Mouse (Mus musculus) liver, embryonic 11.5 days (tissue): ENCODE measurements around the gene Ermard. TPM values are rescaled to one million over a fixed set of nuclear protein-coding genes. Genes with fewer than 3 reads are reported as not detected.

Experiments used
- ATAC-seq: fragments of 200-750 bp; cut with Nextera tagmentation; replicated peaks from 2 replicates; pipeline ENCODE4 v1.8.0; 2017; ENCODE audit warnings: moderate number of reproducible peaks, mild to moderate bottlenecking, moderate TSS enrichment, moderate library complexity; ENCODE audit not compliant: low FRiP score
- DNase-seq: peaks from one replicate; pipeline ENCODE4 v3.0.0-alpha.2; 2017; ENCODE audit warnings: low spot score
- H3K27ac ChIP-seq: fragments of 300-500 bp; sonication (generic); 2 replicates; pipeline ENCODE4 v1.5.1; 2014; ENCODE audit warnings: mild to moderate bottlenecking, low read depth, low read length, control low read depth
- H3K27me3 ChIP-seq: fragments of 300-500 bp; sonication (generic); replicated peaks from 2 replicates; pipeline ENCODE4 v1.6.1; 2014; ENCODE audit warnings: low read length, mixed read lengths; ENCODE audit not compliant: control insufficient read depth, insufficient read depth
- H3K36me3 ChIP-seq: fragments of 300-500 bp; sonication (generic); 2 replicates; pipeline ENCODE4 v1.6.1; 2014; ENCODE audit warnings: mild to moderate bottlenecking, low read length, moderate library complexity, mixed read lengths; ENCODE audit not compliant: control insufficient read depth, insufficient read depth
- H3K4me1 ChIP-seq: fragments of 300-500 bp; sonication (generic); replicated peaks from 2 replicates; pipeline ENCODE4 v1.6.1; 2014; ENCODE audit warnings: low read length, mixed read lengths; ENCODE audit not compliant: control insufficient read depth, insufficient read depth
- H3K4me2 ChIP-seq: fragments of 300-500 bp; sonication (generic); 2 replicates; pipeline ENCODE4 v1.6.1; 2014; ENCODE audit warnings: mild to moderate bottlenecking, control low read depth, moderate library complexity
- H3K4me3 ChIP-seq: fragments of 300-500 bp; sonication (generic); 2 replicates; pipeline ENCODE4 v1.5.1; 2014; ENCODE audit warnings: low read depth, low read length, control low read depth
- H3K9ac ChIP-seq: fragments of 300-500 bp; sonication (generic); 2 replicates; pipeline ENCODE4 v1.6.1; 2014; ENCODE audit warnings: low read depth, low read length, control low read depth
- H3K9me3 ChIP-seq: fragments of 300-500 bp; sonication (generic); 2 replicates; pipeline ENCODE4 v1.6.1; 2016; ENCODE audit warnings: low read length, inconsistent platforms, mixed read lengths; ENCODE audit not compliant: control insufficient read depth
- WGBS: fragments of 180-500 bp; shearing (Covaris S2); extraction: QIAGEN DNeasy Blood & Tissue Kit; methylation state at CpG from one replicate; pipeline ENCODE4 v1.1.7; 2014; 5-methylcytosine and 5-hydroxymethylcytosine counted together
- polyA plus RNA-seq: library from polyadenylated mRNA; unstranded; fragments of >200 nt; fragmentation: Nextera tagmentation; extraction: Ambion mirVana; gene quantifications from 2 replicates; pipeline ENCODE4 v1.2.1, GENCODE M21; 2014

The Ermard gene
- polyA plus RNA-seq, 1 experiment from 2014 or later = 73.1 TPM

DNA sequence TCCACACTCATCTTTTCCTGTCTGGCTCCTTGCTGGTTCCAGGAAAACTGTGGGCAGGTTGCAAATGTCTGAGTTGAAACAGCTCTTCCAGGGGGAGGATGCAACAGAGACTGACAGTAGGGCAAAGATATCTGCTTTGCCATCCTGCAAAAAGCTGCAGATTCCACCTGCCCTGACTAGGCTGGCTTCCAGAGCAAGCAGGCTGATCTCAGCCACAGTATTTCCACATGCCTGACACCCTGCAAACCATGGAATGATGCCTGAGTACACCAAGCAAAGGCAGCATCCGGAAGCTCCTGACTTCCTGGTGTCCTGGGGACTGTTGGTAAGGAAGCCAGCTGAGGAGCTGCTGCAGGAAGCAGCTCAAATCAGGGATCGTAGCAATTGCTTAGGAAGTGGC, 28.1 kb downstream of the Ermard start:
- no peaks in the 10 kb centered on the region for H3K9me3 ChIP-seq
- H3K9ac ChIP-seq = no peak overlapping the region
- H3K36me3 ChIP-seq = no peaks in the 10 kb centered on the region
- no peak overlapping the region for H3K27ac ChIP-seq
- peaks cover 6% of the 10 kb centered on the region; the same call in 1 of the 2 replicates for H3K4me1 ChIP-seq
- no peaks in the 10 kb centered on the region for H3K27me3 ChIP-seq
- 49% methylated on average over 2 of the region's 2 CpGs for WGBS
- no peak overlapping the region for H3K4me3 ChIP-seq
- DNase-seq = peak; percentile 31
- no peak for ATAC-seq
- no peak overlapping the region for H3K4me2 ChIP-seq

DNA sequence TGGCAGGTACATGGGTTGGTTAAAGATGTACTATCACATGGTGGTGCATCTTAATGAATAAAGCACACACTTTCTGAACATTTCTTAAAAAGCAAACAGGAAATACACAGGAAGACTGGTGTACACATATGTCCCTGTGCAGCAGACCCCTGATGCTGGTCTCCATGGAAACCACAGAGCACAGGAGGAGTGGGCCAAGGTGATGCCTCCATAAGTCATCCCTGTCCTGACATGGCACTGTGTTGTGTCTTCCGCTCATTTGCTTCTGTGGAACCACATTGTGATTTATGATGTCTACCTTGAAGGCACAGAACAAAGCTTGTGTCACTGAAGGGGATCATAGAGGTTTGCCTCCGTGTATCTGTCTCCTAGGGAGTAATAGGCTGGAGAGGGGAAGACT, 31.2 kb downstream of the Ermard start:
- Histone ChIP-seq H3K9ac (no peak overlapping the region), H3K27ac (no peak overlapping the region), H3K9me3 (no peaks in the 10 kb centered on the region), H3K4me3 (no peak overlapping the region), H3K4me1 (peaks cover 6% of the 10 kb centered on the region), H3K4me2 (no peak overlapping the region), H3K27me3 (no peaks in the 10 kb centered on the region), H3K36me3 (no peaks in the 10 kb centered on the region)
- DNase-seq = no peak
- no peak for ATAC-seq
- WGBS = 88% methylated on average over 2 of the region's 2 CpGs

DNA sequence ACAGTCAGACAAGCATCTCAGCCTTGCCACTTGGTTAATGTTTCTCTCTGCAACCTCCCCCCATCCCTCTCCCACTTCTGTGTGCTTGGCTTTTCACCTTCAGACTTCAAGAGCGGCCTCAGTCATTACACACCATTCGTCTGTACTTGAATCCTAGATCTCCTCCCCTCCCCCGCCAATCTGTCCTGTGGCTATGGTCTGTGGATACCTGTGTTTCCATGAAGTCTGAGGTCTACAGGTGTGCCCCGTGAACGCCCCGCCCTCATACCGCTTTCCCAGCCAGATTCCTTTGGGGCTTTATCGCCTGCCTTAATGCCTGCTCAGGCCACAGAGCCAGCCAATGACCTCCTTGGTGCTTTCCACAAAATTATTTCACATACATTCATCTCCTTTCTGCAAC, 34.0 kb downstream of the Ermard start:
- Histone ChIP-seq H3K4me1 (peaks cover 6% of the 10 kb centered on the region; the same call in 1 of the 2 replicates), H3K4me2 (no peak overlapping the region), H3K27ac (no peak overlapping the region), H3K9ac (no peak overlapping the region), H3K4me3 (no peak overlapping the region), H3K27me3 (no peaks in the 10 kb centered on the region), H3K9me3 (no peaks in the 10 kb centered on the region), H3K36me3 (no peaks in the 10 kb centered on the region)
- WGBS = 69% methylated on average over 8 of the region's 8 CpGs
- DNase-seq = no peak
- no peak; the same call in 1 of the 2 replicates for ATAC-seq

DNA sequence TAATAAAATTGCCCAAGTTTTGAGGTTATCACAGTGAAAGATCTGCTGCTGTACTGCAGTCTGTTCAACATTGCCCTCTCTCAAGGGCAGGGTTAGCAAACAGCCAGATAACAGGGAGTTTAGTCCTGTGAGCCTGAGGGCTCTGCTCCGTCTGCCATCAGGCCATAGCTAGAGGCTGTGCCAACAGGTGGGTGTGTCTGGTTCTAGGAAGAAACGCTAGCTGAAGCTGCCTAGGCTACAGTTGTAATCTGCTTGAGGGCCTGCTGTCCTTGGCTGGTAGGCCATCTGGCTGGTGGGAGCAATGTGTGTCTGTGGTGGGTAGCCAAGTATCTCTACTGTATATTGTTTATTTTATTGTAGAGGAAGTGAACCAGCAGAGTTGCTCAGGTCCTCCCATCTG, 36.5 kb downstream of the Ermard start:
- H3K9ac ChIP-seq = no peak overlapping the region
- 35% methylated on average over 2 of the region's 2 CpGs for WGBS
- H3K27ac ChIP-seq = no peak overlapping the region
- H3K9me3 ChIP-seq = no peaks in the 10 kb centered on the region
- no peak for DNase-seq
- no peak overlapping the region for H3K4me3 ChIP-seq
- no peaks in the 10 kb centered on the region for H3K27me3 ChIP-seq
- ATAC-seq = peak; percentile 65
- H3K4me1 ChIP-seq = peaks cover 6% of the 10 kb centered on the region; the same call in 1 of the 2 replicates
- no peak overlapping the region for H3K4me2 ChIP-seq
- H3K36me3 ChIP-seq = no peaks in the 10 kb centered on the region

DNA sequence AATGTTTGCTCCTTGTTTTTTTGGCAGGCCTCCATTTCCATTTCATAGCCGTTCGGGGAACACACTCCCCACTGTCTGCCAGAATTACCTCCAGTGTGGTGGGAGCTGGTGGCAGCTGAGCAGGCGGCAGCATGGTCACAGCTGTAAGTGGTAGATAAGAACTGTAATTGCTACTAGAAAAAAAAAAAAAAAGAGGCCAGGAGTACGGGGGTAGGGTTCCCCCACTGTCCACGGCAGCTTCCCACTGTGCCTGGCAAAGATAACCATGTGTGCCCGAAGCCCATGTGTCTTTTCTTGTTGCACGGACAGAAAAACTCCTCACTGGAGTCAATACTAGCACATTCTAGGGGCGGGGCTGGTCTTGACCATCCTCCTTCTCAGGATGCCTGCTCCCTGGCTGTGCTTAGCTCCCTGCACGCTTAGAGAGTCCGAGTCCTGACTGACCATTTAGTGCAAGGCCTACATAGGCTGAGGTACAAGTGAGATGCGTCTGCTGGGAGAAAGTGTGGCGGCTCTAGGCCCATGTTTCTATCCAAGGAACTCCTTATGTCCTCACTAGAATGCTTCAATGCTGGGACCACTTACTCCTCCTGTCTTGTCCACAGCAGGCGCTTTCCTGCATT, 43.3 kb downstream of the Ermard start:
- Histone ChIP-seq H3K9ac (peak overlapping the region; percentile 25; the same call in 1 of the 2 replicates), H3K4me3 (no peak overlapping the region), H3K4me2 (peak overlapping the region; percentile 54), H3K27me3 (no peaks in the 10 kb centered on the region), H3K4me1 (peaks cover 17% of the 10 kb centered on the region), H3K36me3 (no peaks in the 10 kb centered on the region), H3K27ac (peak overlapping the region; percentile 74), H3K9me3 (no peaks in the 10 kb centered on the region)
- 36% methylated on average over 13 of the region's 13 CpGs for WGBS
- ATAC-seq (peak; percentile 95), DNase-seq (no peak)

DNA sequence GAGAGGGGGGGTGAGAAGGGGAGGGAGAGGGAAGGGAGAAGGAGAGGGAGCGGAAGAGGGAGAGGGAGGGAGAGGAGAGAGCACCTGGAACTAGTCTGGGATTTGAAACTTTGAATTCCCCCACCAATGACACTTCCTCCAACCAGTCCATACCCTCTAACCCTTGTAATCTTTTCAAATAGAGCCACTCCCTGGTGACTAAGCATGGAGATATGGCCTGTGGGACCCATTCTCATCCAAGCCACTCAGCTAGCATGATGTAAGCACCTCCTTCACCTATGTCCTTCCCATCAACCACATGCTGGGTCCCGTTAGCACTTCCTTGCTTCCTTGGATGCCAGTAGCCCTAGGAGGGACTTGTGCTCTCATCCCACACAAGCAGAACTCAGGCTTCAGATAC, 44.0 kb downstream of the Ermard start:
- no peak for DNase-seq

DNA sequence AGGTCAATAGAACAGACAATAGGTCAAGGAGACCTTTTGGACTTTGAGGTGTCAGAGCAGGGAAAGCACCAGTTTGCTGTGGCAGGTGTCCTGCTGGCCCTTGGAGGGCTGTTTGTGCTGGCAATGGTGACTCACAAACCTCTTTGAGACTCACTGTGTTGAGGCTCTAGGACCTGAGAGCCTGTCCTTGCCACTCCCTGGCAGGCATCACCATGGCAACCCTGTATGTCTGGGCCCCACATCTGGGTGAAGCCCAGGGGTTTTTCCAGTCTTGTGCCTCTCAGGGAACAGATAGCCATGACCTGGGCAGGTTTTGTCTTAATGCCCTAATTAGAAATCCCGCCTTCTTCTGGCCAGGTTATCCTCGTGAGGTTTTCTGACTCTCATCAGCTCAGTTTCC, 47.2 kb downstream of the Ermard start:
- Histone ChIP-seq H3K4me2 (no peak overlapping the region), H3K9me3 (no peaks in the 10 kb centered on the region), H3K36me3 (no peaks in the 10 kb centered on the region), H3K4me1 (peaks cover 16% of the 10 kb centered on the region), H3K27ac (no peak overlapping the region), H3K9ac (no peak overlapping the region), H3K4me3 (no peak overlapping the region), H3K27me3 (no peaks in the 10 kb centered on the region)
- ATAC-seq (no peak), DNase-seq (no peak)
- 48% methylated on average over 2 of the region's 2 CpGs for WGBS

More for the DNA sequence above, 44.0 kb downstream of the Ermard start:
- Histone ChIP-seq H3K4me2 (peak overlapping the region; percentile 54), H3K9ac (0 out of 2 replicates have a peak overlapping the region, but pooled peaks have one; percentile 25), H3K27me3 (no peaks in the 10 kb centered on the region), H3K9me3 (no peaks in the 10 kb centered on the region), H3K4me3 (no peak overlapping the region), H3K27ac (peak overlapping the region; percentile 74), H3K4me1 (peaks cover 17% of the 10 kb centered on the region), H3K36me3 (no peaks in the 10 kb centered on the region)
- 69% methylated on average over 2 of the region's 2 CpGs for WGBS
- peak; percentile 73 for ATAC-seq

DNA sequence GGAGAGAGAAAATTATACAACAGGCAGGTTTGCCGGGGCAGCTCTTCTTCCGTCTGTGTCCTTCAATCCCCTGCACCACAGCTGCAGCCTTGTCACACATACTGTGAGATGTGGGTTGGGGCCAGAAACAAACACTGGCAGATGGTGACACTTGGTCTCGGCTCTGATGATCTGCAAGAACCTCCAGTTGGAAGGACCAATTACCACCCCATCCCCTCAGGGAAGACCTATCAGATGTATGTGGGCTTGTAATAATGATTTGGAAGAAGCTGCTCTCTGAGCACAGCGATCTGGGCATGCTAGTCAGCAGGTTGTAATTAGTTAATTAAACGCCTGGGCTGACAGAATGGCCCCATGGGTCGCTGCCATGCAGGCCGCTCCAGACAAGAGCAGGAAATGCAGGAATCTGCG, 47.6 kb downstream of the Ermard start:
- H3K9ac ChIP-seq = no peak overlapping the region
- H3K36me3 ChIP-seq = no peaks in the 10 kb centered on the region
- H3K27ac ChIP-seq = no peak overlapping the region
- 45% methylated on average over 8 of the region's 8 CpGs for WGBS
- no peak overlapping the region for H3K4me2 ChIP-seq
- no peak overlapping the region for H3K4me3 ChIP-seq
- peaks cover 12% of the 10 kb centered on the region for H3K4me1 ChIP-seq
- no peaks in the 10 kb centered on the region for H3K9me3 ChIP-seq
- no peaks in the 10 kb centered on the region for H3K27me3 ChIP-seq
- no peak for ATAC-seq
- DNase-seq = no peak

DNA sequence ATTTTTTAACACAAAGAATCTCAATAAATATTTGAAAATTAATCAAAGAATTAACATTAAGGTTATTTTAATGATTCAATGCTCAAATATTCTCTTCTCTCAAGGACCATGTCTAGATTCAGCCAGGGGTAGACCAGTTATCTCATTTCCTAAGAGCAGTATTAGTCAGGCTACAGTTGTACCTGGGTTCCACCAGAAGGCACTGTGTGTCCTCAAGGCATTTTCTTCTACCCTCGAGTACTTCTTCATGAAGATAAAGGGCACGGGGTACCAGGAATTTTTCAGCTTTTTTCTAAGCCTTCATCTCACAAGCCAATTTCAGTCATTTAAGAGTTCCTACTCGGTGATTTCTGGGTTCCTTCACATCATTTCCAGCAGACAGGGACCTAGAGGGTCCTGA, 50.7 kb downstream of the Ermard start:
- H3K4me1 ChIP-seq = peaks cover 4% of the 10 kb centered on the region; the same call in 1 of the 2 replicates
- no peak overlapping the region for H3K9ac ChIP-seq
- ATAC-seq (no peak), DNase-seq (no peak)
- no peak overlapping the region for H3K4me2 ChIP-seq
- H3K27me3 ChIP-seq = no peaks in the 10 kb centered on the region
- no peak overlapping the region for H3K27ac ChIP-seq
- H3K4me3 ChIP-seq = no peak overlapping the region
- H3K9me3 ChIP-seq = no peaks in the 10 kb centered on the region
- 66% methylated on average over 3 of the region's 3 CpGs for WGBS
- H3K36me3 ChIP-seq = no peaks in the 10 kb centered on the region
